18 mouse cellular contexts compared by ENCODE assay signal in genomic region chr5:115074749-115075148, GRCm38 (mm10). TPM values are rescaled to one million over a fixed set of nuclear protein-coding genes. Genes with fewer than 3 reads are reported as not detected.
"Had no signal": no experiment of that assay in that cellular context is flagged by ENCODE, and none has a peak within 500 bp of the region (broad histone marks: within the 10 kb centered on the region; RNA-seq: fewer than 3 reads in every experiment).

No protein-coding gene starts in this region.

- H3K4me3 ChIP-seq: limb, embryonic 10.5 days; megakaryocyte, embryonic 14.5 days; midbrain, embryonic 12.5 days; neural tube, embryonic 13.5 days had no signal

- H3K9me3 ChIP-seq: limb, embryonic 10.5 days; megakaryocyte, embryonic 14.5 days; midbrain, embryonic 12.5 days; neural tube, embryonic 13.5 days had no signal

- ATAC-seq: midbrain, embryonic 16.5 days had no signal

- H3K27me3 ChIP-seq: megakaryocyte, embryonic 14.5 days; midbrain, embryonic 12.5 days; neural tube, embryonic 13.5 days had no signal

- H3K27ac ChIP-seq: hindbrain, embryonic 14.5 days; kidney, postnatal 0 days; limb, embryonic 10.5 days; macrophage; midbrain, embryonic 12.5 days; neural tube, embryonic 13.5 days had no signal

- H3K4me2 ChIP-seq: hindbrain, embryonic 14.5 days; lung, embryonic 14.5 days; midbrain, embryonic 12.5 days; neural tube, embryonic 13.5 days had no signal

- DNase-seq: kidney, adult 18-20 months; kidney, postnatal 36 days; lung, embryonic 14.5 days; lung, postnatal 10 days; spleen, adult 18-20 months; thymus, adult 18-20 months; thymus, postnatal 25 days had no signal

- H3K9ac ChIP-seq: hindbrain, embryonic 14.5 days; lung, embryonic 14.5 days; midbrain, embryonic 12.5 days; neural tube, embryonic 13.5 days had no signal

- H3K4me1 ChIP-seq: midbrain, embryonic 12.5 days had no signal

RNA-seq across cellular contexts. Expression of gene Gm10401, which starts 23.3 kb away (rescaled TPM):
- total RNA-seq: layer of hippocampus, adult 18-20 months; layer of hippocampus, postnatal 10 days; left cerebral cortex, postnatal 10 days had no signal
